Mouse (Mus musculus): ENCODE data around the gene Sgk1. TPM values are rescaled to one million over a fixed set of nuclear protein-coding genes. Genes with fewer than 3 reads are reported as not detected.

Gene Sgk1
- polyA plus RNA-seq (2012; rRNA removed) = 31.4 and 126 TPM in 2 replicates

GRCm38 (mm10) chr10:21882184-21883081 is at the start of gene Sgk1:
TSS of gene Sgk1 (plus strand) at chr10:21882184.
- DNase-seq (ENCODE audit: low read depth, low spot score) = no peak
- 14% methylated on average over 36 of the region's 36 CpGs for WGBS

DNA sequence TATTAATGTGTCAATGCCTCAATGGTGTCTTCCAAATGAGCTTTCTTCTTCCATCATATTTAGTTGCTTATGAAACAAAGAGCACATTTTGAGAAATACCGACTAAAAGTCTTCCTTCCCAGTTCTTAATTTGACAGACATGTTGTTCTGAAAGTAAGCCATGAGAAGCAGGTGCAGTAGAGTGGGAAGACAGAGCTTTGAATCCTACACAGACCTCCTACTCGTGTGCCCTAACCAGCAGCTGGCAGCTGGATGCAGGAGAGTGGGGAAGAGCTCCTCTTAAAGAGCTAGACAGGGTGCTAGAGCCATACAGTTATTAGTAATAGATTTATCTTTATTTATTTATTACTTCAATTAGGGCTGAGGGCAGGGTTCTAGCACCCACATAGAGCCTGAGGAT is 49.7 kb upstream of the Sgk1 start:
- DNase-seq (ENCODE audit: low read depth, low spot score) = no peak
- 80% methylated on average over 2 of the region's 2 CpGs for WGBS

DNA sequence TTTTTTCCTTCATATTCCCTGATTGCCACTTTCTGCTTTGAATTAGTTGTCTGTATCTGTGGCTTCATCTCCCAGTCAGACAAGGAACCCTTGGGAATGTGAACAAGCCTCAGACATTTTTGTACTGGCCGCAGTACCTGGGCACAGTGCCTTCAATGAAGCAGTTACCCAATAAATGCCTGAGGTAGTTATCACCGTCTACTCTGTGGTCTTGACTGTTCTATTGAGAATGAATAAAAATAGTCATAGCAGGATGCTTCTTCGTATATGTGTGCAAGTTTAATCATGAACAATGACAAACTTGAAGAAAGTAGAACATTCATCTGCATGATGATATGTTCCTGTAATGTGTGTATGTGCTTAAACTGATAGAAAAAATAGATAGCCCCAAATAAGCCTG is 48.2 kb upstream of the Sgk1 start:
- WGBS = 83% methylated on average over 3 of the region's 3 CpGs
- DNase-seq (ENCODE audit: low read depth, low spot score) = no peak

- 68% methylated on average over 7 of the region's 7 CpGs for WGBS
- DNase-seq (ENCODE audit: low read depth, low spot score) = no peak
Measured at GRCm38 (mm10) chr10:21835077-21835476, 46.9 kb upstream of the Sgk1 start.

- WGBS = 30% methylated on average over 13 of the region's 13 CpGs
- DNase-seq (ENCODE audit: low read depth, low spot score) = no peak
Measured at GRCm38 (mm10) chr10:21839248-21840155, 42.5 kb upstream of the Sgk1 start.

GRCm38 (mm10) chr10:21843326-21843725 is 38.7 kb upstream of the Sgk1 start:
- 82% methylated on average over 6 of the region's 6 CpGs for WGBS
- no peak for DNase-seq (ENCODE audit: low read depth, low spot score)

GRCm38 (mm10) chr10:21843861-21844260 is 38.1 kb upstream of the Sgk1 start:
- no peak for DNase-seq (ENCODE audit: low read depth, low spot score)
- WGBS = 92% methylated on average over 8 of the region's 8 CpGs

GRCm38 (mm10) chr10:21844391-21844790 is 37.6 kb upstream of the Sgk1 start:
- WGBS = 83% methylated on average over 7 of the region's 7 CpGs
- no peak for DNase-seq (ENCODE audit: low read depth, low spot score)

DNA sequence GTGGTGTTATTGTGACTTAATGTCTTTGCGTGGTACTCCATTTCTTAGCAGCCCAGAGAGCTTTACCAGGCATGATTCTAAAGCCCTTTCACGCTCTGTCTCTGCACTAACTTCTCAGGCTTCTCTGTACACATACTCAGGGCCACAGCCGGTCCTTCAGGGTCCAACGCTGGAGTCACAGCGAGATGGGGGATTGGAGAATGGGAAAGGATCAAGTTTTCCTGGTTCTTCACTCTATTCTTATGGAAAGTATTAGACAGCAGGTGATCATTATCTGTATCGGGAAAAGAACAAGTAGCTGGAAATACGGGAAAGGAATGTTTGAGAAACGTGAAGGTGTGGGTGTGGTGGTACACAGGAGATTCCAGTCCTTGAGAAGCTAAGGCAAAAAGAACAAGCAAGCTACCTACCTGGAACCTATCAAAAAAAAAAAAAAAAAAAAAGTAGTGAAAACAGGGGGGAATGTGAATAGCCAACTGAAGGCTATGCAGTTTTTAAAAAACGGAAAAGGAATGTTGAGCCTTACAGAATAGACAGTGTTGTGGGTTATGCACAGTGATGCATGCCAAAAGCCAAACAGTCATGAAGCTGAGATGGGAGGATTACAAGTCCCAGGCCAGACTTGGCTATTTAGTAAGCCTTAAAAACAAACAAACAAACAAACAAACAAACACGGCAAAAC is 36.2 kb upstream of the Sgk1 start:
- no peak for DNase-seq (ENCODE audit: low read depth, low spot score)
- 86% methylated on average over 10 of the region's 10 CpGs for WGBS

DNA sequence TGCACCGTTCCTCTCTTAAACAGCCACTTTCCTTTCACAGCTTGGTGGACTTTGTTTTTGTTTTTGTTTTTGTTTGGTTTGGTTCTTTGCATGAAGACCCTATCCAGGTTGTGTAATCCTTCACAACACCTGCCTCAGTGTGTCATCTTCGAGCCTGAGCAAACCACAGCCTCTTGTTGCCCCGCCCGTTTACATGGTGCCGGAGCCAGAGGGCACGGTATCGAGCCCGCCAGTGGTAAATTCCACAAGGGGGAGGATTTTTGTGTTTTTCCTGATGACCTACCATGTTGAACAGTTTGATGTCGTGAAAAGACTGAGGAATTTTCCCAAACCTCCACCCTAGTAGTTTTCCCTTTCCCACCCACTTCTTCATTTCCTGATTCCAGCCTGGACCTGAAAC is 35.6 kb upstream of the Sgk1 start:
- 53% methylated on average over 9 of the region's 9 CpGs for WGBS
- DNase-seq (ENCODE audit: low read depth, low spot score) = no peak

DNA sequence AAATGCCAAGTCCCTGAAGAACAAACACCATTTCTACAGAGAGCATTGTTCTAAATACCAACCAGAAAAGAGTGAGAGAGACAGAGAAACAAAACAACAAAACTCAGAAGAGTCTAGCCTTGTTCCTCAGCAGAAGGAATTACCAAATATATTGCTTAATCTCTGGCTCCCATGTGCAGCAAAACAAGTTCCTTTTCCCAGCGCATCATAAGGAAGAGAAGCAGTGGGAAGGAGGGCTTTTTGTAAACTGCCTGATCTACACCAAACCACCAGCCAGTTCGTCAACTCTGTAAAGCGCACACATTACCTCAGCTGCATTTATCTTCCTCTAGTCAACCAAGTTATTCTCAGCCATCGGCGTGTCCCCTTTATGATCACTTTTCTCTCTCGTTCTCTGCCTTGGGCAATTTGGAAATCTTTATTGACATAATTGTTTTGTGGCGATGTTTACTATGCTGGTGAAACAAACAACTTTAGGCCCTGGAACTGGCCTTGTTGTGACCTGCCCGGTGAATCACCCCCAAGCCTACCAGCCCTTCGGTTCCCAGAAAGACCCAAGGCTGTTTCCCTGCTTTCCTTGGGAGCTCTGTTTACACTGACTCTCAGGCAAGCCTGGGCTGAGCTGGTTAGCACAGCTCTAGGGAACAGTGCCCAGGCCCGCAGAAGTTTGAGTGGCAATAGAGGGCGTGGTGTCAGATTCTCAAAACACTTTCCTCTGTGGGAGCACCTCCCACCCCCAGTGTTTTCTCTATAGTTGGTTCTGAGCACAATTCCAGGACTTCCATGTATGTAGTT is 34.8 kb upstream of the Sgk1 start:
- DNase-seq (ENCODE audit: low read depth, low spot score) = no peak
- WGBS = 45% methylated on average over 11 of the region's 11 CpGs

GRCm38 (mm10) chr10:21847931-21848670 is 33.9 kb upstream of the Sgk1 start:
- WGBS = 63% methylated on average over 16 of the region's 16 CpGs
- no peak for DNase-seq (ENCODE audit: low read depth, low spot score)

DNA sequence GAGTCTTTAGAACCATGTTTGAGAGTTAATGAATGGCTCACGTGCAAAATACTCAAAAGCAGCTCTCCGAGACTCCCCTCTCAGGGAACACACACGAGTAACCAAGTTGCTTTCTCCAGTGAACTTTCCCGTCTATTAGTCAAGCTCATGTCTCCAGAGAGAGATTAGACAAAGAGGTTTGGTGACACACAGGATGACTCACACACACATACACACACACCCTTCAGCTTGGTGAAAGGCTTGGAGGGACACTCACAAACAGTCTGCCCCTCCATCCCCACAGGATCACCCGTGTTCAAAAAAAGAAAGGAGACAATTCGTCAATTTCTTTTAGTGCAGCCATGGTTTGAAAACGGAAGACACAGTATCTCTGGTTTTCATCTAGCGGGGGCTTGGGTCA is 32.7 kb upstream of the Sgk1 start:
- 80% methylated on average over 8 of the region's 8 CpGs for WGBS
- no peak for DNase-seq (ENCODE audit: low read depth, low spot score)

DNA sequence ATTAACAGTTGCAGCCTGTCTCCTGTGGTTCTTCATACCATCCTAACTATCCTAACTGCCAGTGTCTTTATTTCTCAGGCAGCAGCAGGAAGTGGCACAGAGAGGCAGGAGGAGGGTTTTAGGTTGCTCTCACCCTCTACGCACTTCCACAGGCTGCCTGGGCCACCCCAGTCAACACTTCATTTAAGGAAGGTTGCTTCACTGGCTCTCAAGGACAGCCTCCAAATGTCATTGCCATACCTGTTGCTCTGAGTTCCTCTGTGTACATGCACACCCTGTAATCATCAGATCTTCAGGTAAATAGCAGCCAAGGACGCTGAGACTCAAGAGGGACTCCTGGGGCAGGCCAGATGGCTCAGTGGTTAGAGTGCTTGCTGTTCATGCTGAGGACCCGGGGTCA is 31.7 kb upstream of the Sgk1 start:
- no peak for DNase-seq (ENCODE audit: low read depth, low spot score)
- WGBS = 83% methylated on average over 3 of the region's 3 CpGs

DNA sequence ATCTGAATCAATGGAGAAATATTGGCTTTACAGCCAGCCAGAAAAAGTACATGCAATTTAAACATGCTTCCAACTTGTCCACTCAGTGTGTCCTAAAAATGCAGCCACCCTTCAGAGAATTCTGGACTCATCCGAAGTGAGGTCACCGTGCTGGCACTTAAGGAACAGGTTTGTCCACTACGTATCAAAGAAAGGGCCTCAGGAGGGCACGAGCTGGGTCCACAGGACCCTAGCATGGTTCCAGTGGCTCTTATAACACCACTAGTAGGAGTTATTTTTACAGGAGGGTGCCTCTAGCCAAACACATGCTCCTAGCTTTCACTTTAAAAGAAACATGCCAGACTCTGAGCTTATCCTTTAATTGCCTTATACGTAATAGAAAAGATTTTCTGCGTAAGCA is 28.9 kb upstream of the Sgk1 start:
- 57% methylated on average over 6 of the region's 6 CpGs for WGBS
- no peak for DNase-seq (ENCODE audit: low read depth, low spot score)

DNA sequence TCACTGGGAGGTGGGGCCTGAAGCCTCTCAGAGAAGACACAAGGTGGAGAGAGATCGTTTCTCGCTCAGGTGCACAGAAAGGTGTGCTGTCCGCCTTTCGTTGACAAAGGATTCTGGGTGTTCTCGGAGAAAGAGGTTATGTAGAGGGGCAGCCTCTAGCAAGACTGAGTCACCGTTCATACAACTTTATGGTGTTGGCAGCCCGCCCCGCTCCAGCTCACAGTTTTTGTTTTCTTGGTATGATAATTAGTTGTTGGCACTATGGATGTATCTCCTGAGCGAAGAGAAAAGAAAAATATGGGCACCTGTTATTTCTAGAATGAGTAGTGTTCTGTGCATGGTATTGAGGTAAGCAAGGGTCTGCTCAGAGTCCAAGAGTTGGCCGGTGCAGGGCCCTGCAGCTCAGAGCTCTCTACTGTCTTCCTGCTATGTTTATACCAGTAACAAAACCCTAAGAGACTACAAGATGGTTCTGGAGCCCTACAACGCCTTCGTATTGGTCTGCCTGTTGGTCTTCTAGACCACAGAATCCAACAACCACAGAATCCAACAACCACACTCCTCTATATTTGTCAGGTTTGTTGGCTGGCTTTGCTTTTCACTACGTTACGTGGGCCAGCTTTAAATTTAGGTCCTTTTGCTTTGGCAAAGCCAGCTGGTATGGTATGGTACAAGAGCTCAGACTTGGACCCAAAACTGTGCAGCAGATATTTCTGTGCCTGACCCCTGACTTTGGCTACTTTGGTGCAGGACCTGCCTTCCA is 28.2 kb upstream of the Sgk1 start:
- 61% methylated on average over 14 of the region's 14 CpGs for WGBS
- DNase-seq (ENCODE audit: low read depth, low spot score) = no peak

GRCm38 (mm10) chr10:21855338-21855737 is 26.6 kb upstream of the Sgk1 start:
- DNase-seq (ENCODE audit: low read depth, low spot score) = no peak
- 88% methylated on average over 7 of the region's 7 CpGs for WGBS

DNA sequence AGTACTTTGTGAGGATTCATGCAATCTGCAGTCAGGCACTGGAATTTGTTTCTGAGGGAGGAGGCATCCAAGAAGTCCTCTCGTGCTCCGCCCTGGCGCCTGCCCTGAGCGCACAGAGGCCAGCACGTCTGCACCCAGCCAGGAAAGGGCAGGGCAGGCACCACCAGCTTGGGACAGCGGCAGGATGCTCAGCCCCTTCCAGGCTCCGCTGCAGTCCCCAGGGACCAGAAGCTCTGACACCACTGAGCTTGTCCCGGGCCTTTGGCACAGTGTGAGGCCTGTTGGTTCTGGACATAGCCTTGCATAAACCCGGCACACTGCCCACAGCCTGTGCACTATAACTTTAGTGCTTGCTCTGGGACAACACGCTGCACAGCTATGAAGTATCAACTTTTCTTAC is 24.3 kb upstream of the Sgk1 start:
- 73% methylated on average over 10 of the region's 10 CpGs for WGBS
- no peak for DNase-seq (ENCODE audit: low read depth, low spot score)
